Mouse (Mus musculus) E14TG2a.4 (cell line): ENCODE results near the gene Ethe1.

Source experiments
- CTCF ChIP-seq: conservative IDR thresholded peaks from 2 replicates; pipeline ENCODE4 v1.5.1; 2014; ENCODE audit warnings: low read length
- NANOG ChIP-seq: IDR thresholded peaks from 2 replicates; pipeline ENCODE4 v1.6.1; 2014; ENCODE audit warnings: borderline replicate concordance, low read length, mixed read lengths
- POU5F1 ChIP-seq: IDR thresholded peaks from 2 replicates; pipeline ENCODE4 v1.6.1; 2014; ENCODE audit warnings: low read length, borderline replicate concordance

GRCm38 (mm10) chr7:24622967-24623366 is 35.6 kb downstream of the Ethe1 start:
- TF ChIP-seq CTCF (peak; percentile 50), POU5F1 (no peak), NANOG (no peak)
